Mouse (Mus musculus) ES-CJ7 (cell line): Measurements from ENCODE around the gene Izumo1.
A peak's percentile ranks its signal among the peaks of the same experiment; 100 is the strongest.
"Not testable (repeated sequence)": the region's sequence is repeated elsewhere in the genome, so short reads cannot be mapped to it uniquely, and the experiment has no call there.

Experiments used
- DNase-seq: peaks from one replicate; pipeline ENCODE4 v3.0.0; 2011; ENCODE audit warnings: low read depth, low spot score

Gene Izumo1

GRCm38 (mm10) chr7:45642503-45643255 is 21.1 kb downstream of the Izumo1 start:
- no peak for DNase-seq

- peak; percentile 98 for DNase-seq
These were observed 22.0 kb downstream of the Izumo1 start for GRCm38 (mm10) chr7:45643441-45644178.

- peak; percentile 62 for DNase-seq
These were observed 22.6 kb downstream of the Izumo1 start for GRCm38 (mm10) chr7:45644183-45644582.

GRCm38 (mm10) chr7:45644872-45645590 is 23.4 kb downstream of the Izumo1 start:
- DNase-seq, result no peak

GRCm38 (mm10) chr7:45645591-45645971 is 24.0 kb downstream of the Izumo1 start:
- DNase-seq, result no peak

GRCm38 (mm10) chr7:45646671-45647070 is 25.1 kb downstream of the Izumo1 start:
- no peak for DNase-seq

GRCm38 (mm10) chr7:45649351-45649750 is 27.7 kb downstream of the Izumo1 start:
- DNase-seq, result no peak

GRCm38 (mm10) chr7:45650484-45650883 is 28.9 kb downstream of the Izumo1 start:
- not testable (repeated sequence) for DNase-seq

GRCm38 (mm10) chr7:45654424-45655047 is 32.9 kb downstream of the Izumo1 start:
- peak; percentile 48 for DNase-seq

GRCm38 (mm10) chr7:45660746-45661478 is 39.3 kb downstream of the Izumo1 start:
- DNase-seq, result no peak

GRCm38 (mm10) chr7:45661702-45662101 is 40.1 kb downstream of the Izumo1 start:
- DNase-seq, result not testable (repeated sequence)

- no peak for DNase-seq
These were observed 43.9 kb downstream of the Izumo1 start for GRCm38 (mm10) chr7:45665303-45666138.

- no peak for DNase-seq
These were observed 44.5 kb downstream of the Izumo1 start, which contains the start of gene Fut2 for GRCm38 (mm10) chr7:45666161-45666560. Gene Fut2 (minus strand): TSS chr7:45666394.

GRCm38 (mm10) chr7:45667761-45668160 is 46.1 kb downstream of the Izumo1 start:
- DNase-seq, result no peak

GRCm38 (mm10) chr7:45668921-45669320 is 47.3 kb downstream of the Izumo1 start:
- DNase-seq, result peak; percentile 61

GRCm38 (mm10) chr7:45677627-45678295 is 56.1 kb downstream of the Izumo1 start:
- DNase-seq, result no peak
